Mouse (Mus musculus) CH12.LX (cell line): ENCODE results near the gene Ppp1r18. TPM values are rescaled to one million over a fixed set of nuclear protein-coding genes. Genes with fewer than 3 reads are reported as not detected.

ENCODE experiments used
- DNase-seq: peaks from one replicate; pipeline ENCODE4 v3.0.0-alpha.2; 2013; ENCODE audit errors: extremely low read depth
- H3K27ac ChIP-seq: 2 replicates; pipeline ENCODE4 v1.5.1; 2012; ENCODE audit warnings: low read depth, mild to moderate bottlenecking, control low read depth, moderate library complexity; ENCODE audit not compliant: insufficient read depth
- H3K27me3 ChIP-seq: replicated peaks from 2 replicates; pipeline ENCODE3; 2012; ENCODE audit warnings: inconsistent platforms
- H3K36me3 ChIP-seq, 2 experiments: replicated peaks in 1 of 2; 2 replicates each; pipeline versions ENCODE3 to v1.6.1; 2012; ENCODE audit warnings: inconsistent platforms in 1 of 2, low read length in 1 of 2, mild to moderate bottlenecking in 1 of 2, mixed read lengths in 1 of 2, moderate library complexity in 1 of 2; ENCODE audit not compliant: control insufficient read depth in 1 of 2, insufficient read depth in 1 of 2
- H3K4me1 ChIP-seq, 2 experiments: 2 replicates each; pipeline ENCODE4 v1.6.1; 2012; ENCODE audit warnings: inconsistent platforms in 1 of 2, moderate library complexity in 1 of 2; ENCODE audit not compliant: insufficient read depth in 2 of 2, control insufficient read depth in 1 of 2
- H3K4me2 ChIP-seq: 2 replicates; pipeline ENCODE4 v1.6.1; 2012; ENCODE audit warnings: low read depth, mild to moderate bottlenecking, control low read depth; ENCODE audit not compliant: poor library complexity, insufficient read depth, severe bottlenecking
- H3K4me3 ChIP-seq, 3 experiments: fragments of 150-350 bp in 1 of 3; sonication (generic) in 1 of 3; replicated peaks in 1 of 3; 2 replicates each; pipeline versions ENCODE3 to v1.5.1; 2011 to 2012; ENCODE audit warnings: low read depth in 2 of 3, low read length in 2 of 3, mild to moderate bottlenecking in 2 of 3, moderate library complexity in 2 of 3, control low read depth in 1 of 3, improper control_type of control experiment in 1 of 3, inconsistent platforms in 1 of 3, mixed read lengths in 1 of 3; ENCODE audit not compliant: poor library complexity in 1 of 3
- H3K79me2 ChIP-seq: replicated peaks from 2 replicates; pipeline ENCODE4 v1.6.1; 2012; ENCODE audit warnings: mild to moderate bottlenecking, moderate library complexity; ENCODE audit not compliant: control insufficient read depth, poor library complexity, insufficient read depth, severe bottlenecking; ENCODE audit errors: extremely low read depth
- H3K9ac ChIP-seq: 2 replicates; pipeline ENCODE4 v1.6.1; 2012; ENCODE audit warnings: low read depth, mild to moderate bottlenecking, control low read depth, moderate library complexity; ENCODE audit not compliant: insufficient read depth
- H3K9me3 ChIP-seq: replicated peaks from 2 replicates; pipeline ENCODE3; 2012; ENCODE audit warnings: low read length, inconsistent platforms, mixed read lengths
- CTCF ChIP-seq, 2 experiments: IDR thresholded peaks in 1 of 2; conservative IDR thresholded peaks in 1 of 2; 2 replicates each; pipeline ENCODE4 v1.5.1; 2011 to 2012; ENCODE audit warnings: low read depth in 2 of 2, low read length in 2 of 2, improper control_type of control experiment in 1 of 2, inconsistent platforms in 1 of 2, mild to moderate bottlenecking in 1 of 2, moderate library complexity in 1 of 2
- E2F4 ChIP-seq: IDR thresholded peaks from 2 replicates; pipeline ENCODE4 v1.6.1; 2011; ENCODE audit warnings: low read depth, low read length, improper control_type of control experiment; ENCODE audit not compliant: insufficient replicate concordance
- ELF1 ChIP-seq: IDR thresholded peaks from 2 replicates; pipeline ENCODE4 v1.6.1; 2014; ENCODE audit warnings: low read depth, mild to moderate bottlenecking, inconsistent platforms, low read length, improper control_type of control experiment
- ETS1 ChIP-seq: conservative IDR thresholded peaks from 2 replicates; pipeline ENCODE4 v1.6.1; 2012; ENCODE audit warnings: low read depth, mild to moderate bottlenecking, inconsistent platforms, low read length, improper control_type of control experiment, moderate library complexity
- GABPA ChIP-seq: IDR thresholded peaks from 2 replicates; pipeline ENCODE4 v1.6.1; 2012; ENCODE audit warnings: low read depth, low read length, improper control_type of control experiment, inconsistent platforms; ENCODE audit not compliant: insufficient replicate concordance
- JUND ChIP-seq: conservative IDR thresholded peaks from 2 replicates; pipeline ENCODE4 v1.6.1; 2011; ENCODE audit warnings: low read depth, low read length, improper control_type of control experiment
- KAT2A ChIP-seq: IDR thresholded peaks from 2 replicates; pipeline ENCODE4 v1.6.1; 2012; ENCODE audit warnings: low read length, improper control_type of control experiment, inconsistent platforms; ENCODE audit not compliant: insufficient replicate concordance
- MAX ChIP-seq: IDR thresholded peaks from 2 replicates; pipeline ENCODE4 v1.6.1; 2011; ENCODE audit warnings: low read length, improper control_type of control experiment
- MYC ChIP-seq: IDR thresholded peaks from 2 replicates; pipeline ENCODE4 v1.6.1; 2011; ENCODE audit warnings: low read depth, mild to moderate bottlenecking, improper control_type of control experiment, low read length
- NRF1 ChIP-seq: IDR thresholded peaks from 2 replicates; pipeline ENCODE4 v1.6.1; 2014; ENCODE audit warnings: low read depth, mild to moderate bottlenecking, inconsistent platforms, low read length, improper control_type of control experiment, moderate library complexity
- RAD21 ChIP-seq: IDR thresholded peaks from 2 replicates; pipeline ENCODE4 v1.6.1; 2011; ENCODE audit warnings: low read depth, mild to moderate bottlenecking, low read length, improper control_type of control experiment, moderate library complexity
- SMC3 ChIP-seq: IDR thresholded peaks from 2 replicates; pipeline ENCODE4 v1.6.1; 2011; ENCODE audit warnings: low read depth, low read length, improper control_type of control experiment
- UBTF ChIP-seq: IDR thresholded peaks from 2 replicates; pipeline ENCODE4 v1.6.1; 2012; ENCODE audit warnings: low read depth, mild to moderate bottlenecking, inconsistent platforms, low read length, improper control_type of control experiment, moderate library complexity
- USF1 ChIP-seq: IDR thresholded peaks from 2 replicates; pipeline ENCODE4 v1.6.1; 2014; ENCODE audit warnings: low read depth, mild to moderate bottlenecking, inconsistent platforms, low read length, improper control_type of control experiment
- ZNF384 ChIP-seq: IDR thresholded peaks from 2 replicates; pipeline ENCODE4 v1.6.1; 2012; ENCODE audit warnings: low read depth, low read length, improper control_type of control experiment, inconsistent platforms
- dilution Hi-C: fragments of 300-500 bp; cut with MboI; formaldehyde crosslinking; loops from 2 replicates; pipeline ENCODE4 v1.14.3; 2020; ENCODE audit warnings: low sequenced_read_pairs; ENCODE audit not compliant: extremely low pct_unique_long_range_greater_than_20kb, extremely low pct_ligation_motif_present
- in situ Hi-C: fragments of 300-500 bp; cut with MboI; formaldehyde crosslinking; loops from 3 replicates; pipeline ENCODE4 v1.14.3; 2019; ENCODE audit warnings: low sequenced_read_pairs, low pct_ligation_motif_present, low pct_unique_long_range_greater_than_20kb, mixed read lengths
- polyA plus RNA-seq: library from polyadenylated mRNA; unstranded; fragments of >175 nt; gene quantifications from 2 replicates; pipeline ENCODE4 v1.2.1, GENCODE M21; 2012; ENCODE audit warnings: low read depth; ENCODE audit not compliant: insufficient read length
- total RNA-seq, 2 experiments: library from RNA; depleted of rRNA; stranded (reverse); fragments of 300-350 nt in 1 of 2; fragments of >200 nt in 1 of 2; gene quantifications; 2 replicates each; pipeline ENCODE4 v1.2.3; 2012 to 2014

The Ppp1r18 gene
- total and polyA plus RNA-seq, 3 experiments = 8.5 to 50.1 (median 21.4) TPM

DNA sequence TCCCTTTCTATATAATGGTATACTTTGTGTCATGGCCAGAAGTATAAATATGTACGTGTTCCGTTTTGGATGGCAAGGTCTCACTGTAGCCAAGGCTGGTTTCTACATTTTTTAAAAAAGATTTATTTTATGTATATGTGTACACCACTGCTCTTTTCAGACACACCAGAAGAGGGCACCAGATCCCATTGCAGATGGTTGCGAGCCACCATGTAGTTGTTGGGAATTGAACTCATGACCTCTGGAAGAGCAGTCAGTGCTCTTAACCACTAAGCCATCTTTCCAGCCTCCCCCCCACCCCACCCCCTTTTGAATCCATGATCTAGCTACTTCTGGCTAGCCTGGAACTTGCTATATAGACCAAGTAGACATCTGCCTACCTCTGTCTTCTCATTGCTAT is 21.9 kb upstream of the Ppp1r18 start:
- no peaks in the 10 kb centered on the region for H3K9me3 ChIP-seq
- H3K4me1 ChIP-seq = peaks cover 0 to 35% of the 10 kb centered on the region in 2 experiments; a peak in 2 of 4 replicates
- in situ Hi-C loops (no loop called here), dilution Hi-C loops (no loop called here)
- no peak overlapping the region for H3K9ac ChIP-seq
- H3K79me2 ChIP-seq = no peaks in the 10 kb centered on the region; the same call in none of the 2 replicates
- peaks cover 27 to 34% of the 10 kb centered on the region in 2 experiments for H3K36me3 ChIP-seq
- no peak overlapping the region for H3K4me2 ChIP-seq
- no peaks in the 10 kb centered on the region for H3K27me3 ChIP-seq
- TF ChIP-seq NRF1 (no peak), USF1 (no peak), JUND (no peak), KAT2A (no peak), ZNF384 (no peak), SMC3 (peak; percentile 43), RAD21 (peak; percentile 30), CTCF (conservative IDR thresholded peaks at IDR 0.05 in 1 of 2, IDR thresholded peaks at IDR 0.05 in 1 of 2; ENCODE audit: low read depth in 2 of 2, low read length in 2 of 2) (peak in 1 of 2 experiments; percentile 53; a peak in 2 of 4 replicates), ELF1 (no peak), UBTF (no peak), MAX (no peak)
- DNase-seq = no peak
- no peak overlapping the region for H3K27ac ChIP-seq
- no peak overlapping the region for H3K4me3 ChIP-seq

- in situ Hi-C loops (no loop called here), dilution Hi-C loops (no loop called here)
- Histone ChIP-seq H3K4me1 (peaks cover 0 to 17% of the 10 kb centered on the region in 2 experiments; a peak in 2 of 4 replicates), H3K27ac (no peak overlapping the region), H3K27me3 (no peaks in the 10 kb centered on the region), H3K4me3 (no peak overlapping the region), H3K9me3 (no peaks in the 10 kb centered on the region), H3K9ac (no peak overlapping the region), H3K79me2 (no peaks in the 10 kb centered on the region; the same call in 1 of the 2 replicates), H3K4me2 (no peak overlapping the region), H3K36me3 (peaks cover 50 to 76% of the 10 kb centered on the region in 2 experiments)
- DNase-seq = no peak
- TF ChIP-seq E2F4 = no peak
- TF ChIP-seq GABPA = no peak
- TF ChIP-seq SMC3 = peak; percentile 26
- no peak for TF ChIP-seq MYC
- peak; percentile 24 for TF ChIP-seq RAD21
- no peak for TF ChIP-seq ETS1
- peak in 1 of 2 experiments; percentile 44; a peak in 2 of 4 replicates for TF ChIP-seq CTCF (conservative IDR thresholded peaks at IDR 0.05 in 1 of 2, IDR thresholded peaks at IDR 0.05 in 1 of 2; ENCODE audit: low read depth in 2 of 2, low read length in 2 of 2)
Observed at GRCm38 (mm10) chr17:35848112-35848511, 17.3 kb upstream of the Ppp1r18 start.
